Mouse (Mus musculus) G1E-ER4 (cell line): ENCODE data around the gene 9630041A04Rik. TPM values are rescaled to one million over a fixed set of nuclear protein-coding genes. Genes with fewer than 3 reads are reported as not detected.

Experiments used
- GATA1 ChIP-seq: IDR thresholded peaks from one replicate; pipeline ENCODE4 v1.8.0; 2012; ENCODE audit warnings: low read length, inconsistent platforms
- polyA plus RNA-seq: library from polyadenylated mRNA; stranded (reverse); fragments of >175 nt; gene quantifications from 2 replicates; pipeline ENCODE4 v1.2.3, GENCODE M21; 2012

The 9630041A04Rik gene
- not detected in 2 replicates for polyA plus RNA-seq

DNA sequence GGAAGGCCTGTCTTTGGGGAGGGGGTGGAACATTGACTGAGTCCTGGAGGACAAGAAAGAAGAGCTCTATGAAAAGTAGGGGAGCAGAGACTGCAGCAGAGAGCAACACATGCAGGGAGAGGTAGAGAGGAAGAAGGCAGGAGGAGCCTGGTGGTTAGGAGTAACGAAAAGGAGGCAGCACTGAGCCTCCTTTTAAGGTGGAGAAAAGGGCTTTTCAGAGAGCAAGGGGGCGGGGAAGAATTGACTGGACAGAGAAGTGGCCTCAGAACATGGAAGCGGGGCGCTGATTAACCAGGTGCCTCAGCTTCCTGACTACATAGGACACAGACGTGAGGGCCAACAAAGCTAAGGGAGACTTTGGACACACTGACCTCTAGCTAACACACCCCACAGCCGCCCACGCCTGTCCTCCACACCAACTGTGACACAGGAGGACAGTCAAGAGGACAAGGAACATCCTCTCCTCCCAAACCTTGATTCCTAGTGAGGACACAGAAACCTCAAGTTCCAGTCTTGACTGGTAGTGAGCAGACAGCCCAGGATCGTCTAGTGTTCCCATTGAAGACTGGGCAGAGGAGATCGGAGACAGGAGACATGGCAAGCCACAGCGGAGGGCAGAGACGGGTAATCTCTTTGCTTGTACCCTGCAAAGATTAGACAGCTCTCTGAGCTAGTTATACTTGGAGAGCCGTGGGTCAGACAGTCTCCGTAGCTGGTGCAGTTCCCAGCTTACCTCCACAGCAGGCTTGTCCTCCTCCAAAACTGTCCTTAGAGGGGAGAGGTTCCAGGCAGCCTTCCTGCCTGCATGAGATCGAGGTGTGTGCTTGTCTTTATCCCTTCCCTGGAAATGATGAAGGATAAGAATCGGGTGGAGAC is at the start of gene 9630041A04Rik:
Gene 9630041A04Rik, plus strand, starts transcription at position 246 of the 876 bp plus-strand sequence.
- no peak for TF ChIP-seq GATA1

DNA sequence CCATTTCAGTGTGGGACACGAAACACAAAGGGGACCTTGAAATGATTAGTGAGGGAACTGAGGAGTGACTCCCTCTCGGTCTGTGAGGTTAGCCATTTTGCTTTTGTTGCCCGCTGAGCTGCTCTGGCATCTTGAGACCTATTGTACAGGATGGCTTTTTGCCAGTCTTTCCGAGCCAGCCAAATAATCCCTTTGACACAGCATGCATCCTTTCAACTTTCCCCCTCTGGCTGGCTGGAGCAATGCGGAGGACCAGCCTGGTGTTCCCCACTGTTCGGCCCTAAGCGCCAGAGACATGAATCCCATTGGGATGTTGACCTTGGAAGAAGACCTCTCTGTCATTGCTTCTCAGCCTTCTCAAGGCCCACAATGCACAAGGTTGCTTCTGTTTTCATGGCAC is 37.7 kb upstream of the 9630041A04Rik start:
- TF ChIP-seq GATA1 = no peak

DNA sequence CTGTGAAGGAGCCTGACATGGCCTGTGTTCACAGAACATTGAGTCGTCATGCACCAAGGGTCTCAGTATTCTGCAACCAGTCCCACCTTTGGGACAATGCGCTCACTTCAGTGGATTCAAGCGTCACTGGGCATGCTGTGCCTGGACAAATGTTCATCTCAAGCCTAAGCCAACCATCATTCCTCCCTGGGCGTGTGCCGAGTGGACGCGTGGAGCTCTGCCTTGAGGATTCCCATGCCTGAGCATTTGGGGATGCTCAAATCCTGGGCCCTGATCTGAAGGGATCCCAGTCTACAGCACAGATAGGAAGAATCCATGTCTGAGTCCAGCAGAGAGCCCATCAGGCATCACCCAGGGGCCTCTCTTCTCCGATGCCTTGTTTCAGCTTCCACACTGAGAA is 36.0 kb upstream of the 9630041A04Rik start:
- no peak for TF ChIP-seq GATA1

DNA sequence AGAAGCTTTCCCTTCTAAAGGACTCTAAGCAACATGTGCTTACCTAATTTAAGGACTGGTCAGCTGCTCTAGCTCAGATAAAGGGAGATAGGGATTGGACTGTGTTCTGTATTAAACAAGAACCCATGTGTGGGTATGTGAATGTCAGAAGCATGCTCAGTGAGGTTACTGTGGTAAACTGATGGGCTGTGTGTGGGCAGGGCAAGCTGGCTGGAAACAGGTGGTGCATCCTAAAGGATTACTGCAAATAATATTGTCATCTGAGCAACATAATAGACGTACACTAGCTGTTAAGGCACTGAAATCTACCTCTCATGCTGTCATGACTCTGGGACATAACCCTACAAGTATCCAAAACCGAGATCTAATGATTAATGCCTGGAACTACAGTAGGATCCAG is 28.0 kb upstream of the 9630041A04Rik start:
- no peak for TF ChIP-seq GATA1

DNA sequence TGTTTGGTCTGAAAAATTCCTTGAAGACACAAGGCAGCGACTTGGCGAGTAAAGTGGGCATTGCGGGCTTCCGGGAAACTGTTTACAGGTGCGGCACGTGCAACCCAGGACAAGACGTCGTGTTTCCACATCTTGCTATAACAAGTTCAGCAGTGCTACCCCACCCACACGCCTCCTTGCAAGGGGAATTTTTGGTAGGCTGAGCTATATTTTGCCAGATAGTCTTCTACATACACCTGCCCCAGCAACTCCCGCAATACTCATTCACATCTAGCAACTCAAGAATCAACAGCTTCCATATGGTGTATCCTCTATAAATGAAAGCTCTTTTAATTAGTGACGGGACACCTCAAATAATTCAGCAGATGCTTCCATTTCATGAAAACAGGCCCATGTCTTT is 20.5 kb upstream of the 9630041A04Rik start:
- no peak for TF ChIP-seq GATA1

DNA sequence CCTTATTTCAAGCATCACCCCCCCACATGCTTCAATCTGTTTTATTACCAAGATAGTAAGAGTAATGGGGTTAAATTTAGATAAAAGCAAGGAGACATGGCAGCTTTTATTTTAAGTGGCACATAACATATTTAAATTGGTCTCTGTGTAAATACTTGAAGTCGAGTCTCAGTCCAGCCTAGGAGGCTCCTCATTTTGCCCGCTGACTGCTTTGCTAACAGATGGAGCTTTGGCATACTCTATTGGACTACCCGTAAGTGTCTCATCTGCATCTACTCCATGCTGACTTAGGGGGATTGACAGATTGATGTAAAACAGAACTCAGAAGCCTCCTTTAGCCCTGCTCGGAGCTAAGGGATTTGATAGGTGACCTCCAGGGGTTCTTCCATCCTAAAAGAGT is 17.7 kb upstream of the 9630041A04Rik start:
- no peak for TF ChIP-seq GATA1

DNA sequence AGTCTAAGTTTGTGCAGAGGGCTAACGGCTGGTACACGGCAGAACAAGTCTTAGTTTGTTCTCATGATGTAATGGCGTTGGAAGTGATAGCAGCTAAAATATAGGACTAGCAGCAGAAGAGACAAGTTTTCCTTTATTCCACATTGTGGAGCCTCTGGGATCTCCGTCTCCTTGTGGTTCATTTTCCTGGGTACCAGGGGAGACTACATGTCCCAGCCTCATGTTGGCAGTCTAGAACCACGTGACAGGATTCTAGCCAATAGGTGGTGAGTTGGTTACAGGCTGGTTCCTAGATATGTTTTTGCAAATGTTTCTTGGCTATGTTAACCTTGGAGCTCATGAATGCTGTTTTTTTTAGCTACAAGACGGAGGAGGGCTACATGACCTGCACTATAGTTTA is 15.9 kb upstream of the 9630041A04Rik start:
- no peak for TF ChIP-seq GATA1

DNA sequence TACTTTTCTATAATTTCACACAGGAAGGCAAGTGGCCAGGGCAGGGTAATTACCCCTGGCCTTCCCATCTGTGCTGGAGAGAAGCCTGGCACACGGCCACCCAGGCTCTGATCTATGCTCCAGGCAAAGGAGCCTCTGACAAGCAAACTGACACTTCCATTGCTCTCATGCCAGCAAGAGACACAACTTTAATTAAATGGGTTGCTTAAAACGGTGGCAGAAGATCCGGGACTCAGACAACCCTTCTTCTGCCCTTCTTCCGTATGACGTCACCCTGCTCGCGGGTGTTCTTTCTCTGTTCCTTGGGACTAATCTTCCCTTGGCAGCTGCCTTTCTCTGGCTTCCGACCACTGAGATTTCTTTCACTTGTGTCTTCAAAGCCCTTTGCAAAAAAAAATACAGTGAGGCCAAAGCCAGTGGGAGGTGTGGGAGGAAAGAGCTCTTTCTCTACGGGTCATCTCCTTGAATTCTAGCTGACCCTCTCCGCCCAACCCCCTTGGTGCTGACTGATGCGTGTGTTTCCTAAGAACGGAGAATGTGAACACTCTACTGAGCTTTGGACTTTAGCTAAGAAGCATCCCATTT is 932 bp downstream of the 9630041A04Rik start:
- no peak for TF ChIP-seq GATA1

DNA sequence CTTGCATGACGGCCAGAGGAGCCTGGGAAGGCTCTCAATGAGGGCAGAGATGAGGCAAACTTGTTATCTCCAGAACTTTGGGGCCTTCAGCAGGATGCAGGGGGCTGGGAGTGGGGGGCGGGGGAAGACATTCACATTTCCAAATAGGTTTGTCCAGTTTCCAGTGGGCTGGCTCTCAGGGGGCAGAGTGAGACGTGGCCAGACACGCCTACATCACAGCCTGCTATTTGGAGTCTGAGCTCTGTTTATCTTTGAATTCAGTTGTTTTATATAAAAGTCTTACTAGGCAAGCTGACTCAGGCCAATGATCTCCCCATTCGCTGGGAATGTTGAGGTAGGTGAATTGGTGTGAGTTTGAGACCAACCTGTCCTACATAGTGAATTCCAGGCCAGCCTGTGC is 1.5 kb downstream of the 9630041A04Rik start:
- no peak for TF ChIP-seq GATA1

DNA sequence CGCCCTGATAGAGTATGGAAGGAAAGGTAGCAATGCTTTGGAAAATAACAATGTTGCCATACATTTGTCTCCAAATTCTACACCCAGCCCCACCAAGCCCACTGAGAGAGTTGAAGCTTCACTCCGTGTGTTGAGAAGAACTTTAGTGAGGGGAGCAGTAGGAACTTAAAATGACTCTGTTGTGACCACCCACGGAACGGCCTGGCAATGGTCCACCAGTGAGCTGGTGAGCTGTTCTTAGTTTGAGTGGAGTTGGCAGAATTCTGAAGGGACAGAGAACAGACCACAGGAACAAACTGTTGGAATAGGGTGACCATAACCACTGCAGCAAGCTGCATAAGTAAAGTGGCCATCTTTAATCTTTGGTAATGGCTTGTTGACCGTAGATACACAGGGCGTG is 7.0 kb downstream of the 9630041A04Rik start:
- no peak for TF ChIP-seq GATA1

DNA sequence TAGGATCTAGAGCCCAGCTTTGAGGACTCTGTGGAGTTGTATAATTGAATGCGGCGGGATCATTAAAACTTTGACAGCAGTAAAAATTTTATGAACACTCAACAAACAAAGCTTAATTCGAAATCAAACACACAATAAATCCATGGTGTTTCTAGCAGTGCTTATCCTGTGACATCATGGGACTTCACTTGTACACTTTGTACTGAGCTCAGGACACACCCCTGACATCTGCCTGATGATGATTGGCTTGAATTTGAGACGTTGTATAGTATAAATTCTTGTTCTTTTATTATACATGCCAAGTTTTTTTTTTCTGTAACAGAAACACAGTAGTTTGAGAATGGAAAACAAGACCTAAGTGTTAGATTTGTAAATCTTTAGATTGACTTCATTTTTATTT is 8.4 kb downstream of the 9630041A04Rik start:
- no peak for TF ChIP-seq GATA1

DNA sequence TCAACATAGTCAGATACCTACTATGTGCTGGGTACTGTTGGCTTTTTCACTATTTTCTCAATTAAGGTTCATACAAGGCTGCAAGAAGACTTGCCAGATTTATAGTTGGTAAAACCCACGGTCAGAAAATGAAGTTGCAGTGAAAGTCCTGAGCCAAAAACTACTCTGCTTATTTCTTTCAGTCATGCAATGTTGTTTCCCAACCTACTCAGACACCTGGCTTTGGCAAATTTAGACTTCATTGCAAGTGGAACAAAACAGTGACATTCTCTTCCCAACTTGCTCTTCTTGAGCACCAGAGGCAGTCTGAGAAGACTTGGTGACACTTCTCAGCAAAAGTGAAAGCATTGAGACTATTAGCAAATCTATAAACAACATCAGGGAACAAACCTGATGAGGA is 13.7 kb downstream of the 9630041A04Rik start:
- TF ChIP-seq GATA1 = no peak

DNA sequence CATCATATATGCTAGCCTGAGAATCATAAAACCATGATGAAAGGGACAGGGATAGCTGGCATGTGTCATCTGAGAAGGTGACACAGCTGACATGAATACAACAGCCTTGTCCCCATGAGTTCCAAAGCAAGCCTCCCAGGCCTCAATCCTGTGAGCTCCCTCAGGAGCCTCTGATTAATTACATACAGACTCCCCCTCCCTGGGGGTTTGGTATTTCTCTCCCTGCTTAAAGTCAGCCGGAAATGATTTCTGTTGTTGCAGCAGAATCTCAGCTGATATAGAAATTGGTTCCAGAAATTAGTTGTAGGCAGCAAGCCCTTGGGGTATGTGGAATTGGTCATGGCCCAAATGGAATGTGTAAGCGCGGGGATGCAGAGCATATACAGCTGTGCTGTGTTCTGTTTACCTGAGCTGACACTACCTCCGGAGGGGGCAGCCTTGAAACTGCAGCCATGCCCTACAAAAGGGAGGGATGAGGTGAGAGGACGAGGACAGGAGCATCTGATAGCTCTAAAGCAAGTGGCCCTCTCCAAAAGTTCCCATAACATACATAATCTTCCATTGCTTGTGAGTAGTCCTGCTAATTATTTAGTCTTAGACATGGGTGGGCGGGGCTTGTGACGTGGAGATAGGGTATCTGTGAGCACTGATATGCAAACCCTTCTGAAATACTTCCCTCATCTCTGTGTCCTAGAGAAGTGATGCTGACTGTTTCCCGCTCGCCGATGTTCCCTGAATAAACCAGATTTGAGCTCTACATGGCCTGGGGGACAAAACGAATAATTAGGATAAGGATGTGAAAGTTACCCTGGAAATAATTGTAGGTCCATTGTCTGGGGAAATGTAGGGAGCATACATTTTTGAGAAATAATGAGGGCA is 15.7 kb downstream of the 9630041A04Rik start:
- TF ChIP-seq GATA1 = no peak

DNA sequence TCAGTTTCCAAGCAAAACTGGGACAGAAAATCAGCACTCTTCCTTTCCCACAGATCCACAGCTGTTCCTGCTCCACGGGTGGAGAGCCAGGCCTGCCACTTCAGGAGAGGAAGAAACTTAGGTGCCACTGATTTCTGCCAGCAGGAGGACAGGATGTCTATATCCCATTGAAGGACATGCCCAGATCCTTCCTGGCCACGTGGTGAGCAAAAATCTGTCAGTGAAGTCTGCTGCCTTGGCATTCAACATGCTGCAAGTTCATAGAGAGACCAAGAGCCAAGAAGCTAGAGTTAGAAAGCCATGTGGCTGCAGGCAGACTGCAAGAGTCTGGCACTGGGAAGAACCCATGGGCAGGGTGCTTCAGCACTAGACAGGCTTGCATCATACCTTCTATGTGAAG is 21.7 kb downstream of the 9630041A04Rik start:
- TF ChIP-seq GATA1 = no peak

DNA sequence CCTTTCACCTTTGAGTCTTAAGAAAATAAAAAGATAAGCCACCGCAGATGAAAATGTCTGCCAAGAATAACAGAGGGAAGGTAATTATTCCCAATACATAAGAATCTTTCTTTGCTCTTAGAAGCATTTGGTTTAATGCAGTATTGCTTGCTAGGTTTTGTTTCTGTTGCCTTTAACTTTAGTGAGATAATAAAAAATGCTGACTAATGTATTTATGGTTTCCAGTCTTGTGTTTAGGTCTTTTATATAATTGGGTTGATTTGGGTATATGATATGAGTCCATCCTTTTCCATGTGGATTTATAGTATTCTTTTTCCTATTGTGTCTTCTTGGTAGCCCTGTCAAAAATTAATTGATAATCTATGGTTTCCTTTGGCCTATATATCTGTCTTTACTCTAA is 36.2 kb downstream of the 9630041A04Rik start:
- no peak for TF ChIP-seq GATA1

DNA sequence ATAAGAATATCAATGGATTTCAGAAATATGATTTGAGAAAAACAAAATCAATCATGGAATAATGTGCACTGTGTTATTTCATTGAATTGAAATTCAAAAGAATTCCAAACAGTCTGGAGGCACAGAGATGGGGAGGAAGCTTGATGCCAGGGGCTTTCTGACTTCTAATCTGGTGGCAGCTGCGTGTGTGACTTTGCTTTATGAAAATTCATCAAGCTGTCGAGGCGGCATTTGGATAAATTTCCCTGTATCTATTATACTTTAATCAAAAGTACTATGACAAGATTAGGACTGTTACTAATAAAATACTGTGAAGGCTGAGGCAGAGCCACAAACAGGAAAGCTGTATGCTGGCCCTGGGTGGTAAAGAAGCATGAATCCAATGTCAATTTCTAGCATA is 41.8 kb downstream of the 9630041A04Rik start:
- TF ChIP-seq GATA1 = no peak
